21 mouse cellular contexts compared by ENCODE assay signal in the genomic region with DNA sequence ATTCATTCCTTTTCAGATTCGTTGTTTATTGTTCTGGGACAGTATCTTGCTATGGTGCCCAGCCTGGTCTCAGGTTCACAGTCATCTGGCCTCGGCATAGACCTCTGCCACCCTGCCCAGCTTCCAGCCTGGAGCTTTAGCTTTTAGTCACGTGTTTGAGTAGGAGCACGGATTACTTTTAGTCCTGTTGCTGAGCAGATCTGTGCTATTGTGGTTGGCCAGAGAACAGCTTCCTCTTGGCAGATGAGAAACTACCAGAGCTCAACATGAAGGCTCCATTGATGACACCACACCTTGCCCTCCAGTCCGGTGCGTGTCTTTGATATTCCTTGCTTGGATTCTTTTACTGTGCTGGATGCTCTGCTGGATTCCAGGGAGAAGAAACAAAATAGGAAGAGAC.
"Had no signal": no experiment of that assay in that cellular context is flagged by ENCODE, and none has a peak within 500 bp of the region (broad histone marks: within the 10 kb centered on the region; RNA-seq: fewer than 3 reads in every experiment).

No protein-coding gene starts in this region.

- H3K4me2 ChIP-seq: liver, embryonic 15.5 days; lung, embryonic 15.5 days; neural tube, embryonic 13.5 days; neural tube, embryonic 15.5 days had no signal

- H3K27me3 ChIP-seq: liver, embryonic 15.5 days; lung, embryonic 15.5 days; neural tube, embryonic 13.5 days; neural tube, embryonic 15.5 days had no signal

- H3K4me3 ChIP-seq: liver, embryonic 15.5 days; lung, embryonic 15.5 days; midbrain, embryonic 10.5 days; myocyte; neural tube, embryonic 13.5 days; neural tube, embryonic 15.5 days had no signal

- H3K9me3 ChIP-seq: liver, embryonic 15.5 days; lung, embryonic 15.5 days; midbrain, embryonic 10.5 days; neural tube, embryonic 13.5 days; neural tube, embryonic 15.5 days had no signal

- ATAC-seq: liver, postnatal 0 days; lung, postnatal 0 days; midbrain, embryonic 16.5 days had no signal

- H3K27ac ChIP-seq: liver, embryonic 15.5 days; lung, embryonic 15.5 days; midbrain, embryonic 10.5 days; neural tube, embryonic 13.5 days; neural tube, embryonic 15.5 days had no signal

- DNase-seq: liver, postnatal 0 days; lung, adult 2 months; lung, postnatal 14 days; lung, postnatal 4 days; midbrain, embryonic 14.5 days; retina, postnatal 1 day; right cerebral cortex, adult 18-20 months; right cerebral cortex, postnatal 25 days; right cerebral cortex, postnatal 4 days; spleen, adult 18-20 months; thymus, adult 18-20 months; thymus, postnatal 14 days; thymus, postnatal 4 days had no signal

- H3K9ac ChIP-seq: liver, embryonic 15.5 days; liver, postnatal 0 days; lung, embryonic 15.5 days; neural tube, embryonic 13.5 days; neural tube, embryonic 15.5 days had no signal

- H3K4me1 ChIP-seq: liver, embryonic 15.5 days had no signal

- H3K36me3 ChIP-seq: liver, embryonic 15.5 days; lung, embryonic 15.5 days; midbrain, embryonic 10.5 days; neural tube, embryonic 13.5 days; neural tube, embryonic 15.5 days had no signal
